Mouse (Mus musculus) cerebellum, postnatal 4 days (tissue): Measurements from ENCODE around the gene Bax.
"Not testable (repeated sequence)": the region's sequence is repeated elsewhere in the genome, so short reads cannot be mapped to it uniquely, and the experiment has no call there.

Source experiments
- DNase-seq, 2 experiments: peaks; one replicate each; pipeline ENCODE4 v3.0.0; 2022; ENCODE audit warnings: low spot score in 2 of 2, mixed read lengths in 1 of 2

Gene Bax

GRCm38 (mm10) chr7:45481374-45481927 lies 14.8 kb upstream of the Bax start, which contains the start of gene Tulp2:
Gene Tulp2, plus strand, starts transcription at chr7:45481877.
- peak in 1 of 2 experiments; percentile 54 for DNase-seq

GRCm38 (mm10) chr7:45480310-45480709 lies 13.6 kb upstream of the Bax start:
- not testable (repeated sequence) for DNase-seq

- no peak for DNase-seq
These were observed 12.1 kb upstream of the Bax start for GRCm38 (mm10) chr7:45478774-45479173.

GRCm38 (mm10) chr7:45477003-45477402 lies 10.3 kb upstream of the Bax start:
- peak in 1 of 2 experiments; percentile 56 for DNase-seq

GRCm38 (mm10) chr7:45476453-45476852 lies 9.8 kb upstream of the Bax start:
- no peak for DNase-seq

GRCm38 (mm10) chr7:45475291-45475969 lies 8.7 kb upstream of the Bax start:
- DNase-seq = no peak

GRCm38 (mm10) chr7:45470869-45471268 lies 4.2 kb upstream of the Bax start:
- peak in 1 of 2 experiments; percentile 61 for DNase-seq

- DNase-seq = no peak
These were observed 482 bp upstream of the Bax start for GRCm38 (mm10) chr7:45467090-45467670.

GRCm38 (mm10) chr7:45465549-45465948 lies 1.1 kb downstream of the Bax start:
- DNase-seq = no peak

GRCm38 (mm10) chr7:45465112-45465511 lies 1.6 kb downstream of the Bax start:
- DNase-seq = no peak

GRCm38 (mm10) chr7:45463987-45464778 lies 2.5 kb downstream of the Bax start:
- DNase-seq = no peak

- not testable (repeated sequence) for DNase-seq
These were observed 3.8 kb downstream of the Bax start for GRCm38 (mm10) chr7:45462868-45463267.

- no peak for DNase-seq
These were observed 4.4 kb downstream of the Bax start for GRCm38 (mm10) chr7:45462325-45462724.

GRCm38 (mm10) chr7:45461781-45462180 lies 4.9 kb downstream of the Bax start:
- DNase-seq = no peak

GRCm38 (mm10) chr7:45461326-45461725 lies 5.4 kb downstream of the Bax start:
- DNase-seq = no peak

- peak in 1 of 2 experiments; percentile 54 for DNase-seq
These were observed 5.8 kb downstream of the Bax start for GRCm38 (mm10) chr7:45460860-45461314.

- no peak for DNase-seq
These were observed 6.3 kb downstream of the Bax start for GRCm38 (mm10) chr7:45460377-45460776.

GRCm38 (mm10) chr7:45459564-45460140 lies 7.0 kb downstream of the Bax start, which contains the start of gene Ftl1:
Gene Ftl1, minus strand, starts transcription at chr7:45459884.
- peak; percentile 85 to 94 for DNase-seq

GRCm38 (mm10) chr7:45458748-45459563 lies 7.7 kb downstream of the Bax start:
- DNase-seq = peak; percentile 77 to 82

- DNase-seq = no peak
These were observed 9.3 kb downstream of the Bax start for GRCm38 (mm10) chr7:45457204-45458060.
